Mouse (Mus musculus) lung, postnatal 10 days (tissue): ENCODE results near the gene Adgre4.
"Not testable (repeated sequence)": the region's sequence is repeated elsewhere in the genome, so short reads cannot be mapped to it uniquely, and the experiment has no call there.

Experiments
- DNase-seq: peaks from one replicate; pipeline ENCODE4 v3.0.0; 2021

The Adgre4 gene

GRCm38 (mm10) chr17:55749786-55750185, at the start of gene Adgre4:
Gene Adgre4, plus strand, starts transcription at chr17:55749984.
- no peak for DNase-seq

GRCm38 (mm10) chr17:55702161-55702820, 47.5 kb upstream of the Adgre4 start:
- DNase-seq, result peak; percentile 81

DNA sequence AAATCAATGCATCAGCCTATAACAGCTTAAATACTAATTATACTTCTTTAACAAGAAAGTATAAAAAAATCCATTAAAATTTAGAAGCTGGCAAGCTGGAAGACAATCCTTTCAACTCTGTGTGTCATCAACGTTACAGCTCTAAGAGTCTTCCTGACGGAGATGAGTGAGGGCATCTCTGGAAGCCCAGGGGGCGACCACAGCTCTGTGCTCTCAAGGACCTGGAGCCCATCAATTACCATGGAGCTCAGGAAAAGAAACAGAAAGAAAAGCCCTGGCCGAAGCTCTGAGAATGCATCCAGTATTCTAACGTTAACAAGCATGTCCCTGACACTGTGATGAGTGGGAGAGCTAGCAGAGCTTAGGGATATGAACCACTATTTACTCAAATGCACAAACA, 46.9 kb upstream of the Adgre4 start:
- DNase-seq, result no peak

- peak; percentile 99 for DNase-seq
Observed at GRCm38 (mm10) chr17:55711984-55712811, 37.6 kb upstream of the Adgre4 start, which contains the start of gene Pot1b. Gene Pot1b, minus strand, starts transcription at chr17:55712628.

DNA sequence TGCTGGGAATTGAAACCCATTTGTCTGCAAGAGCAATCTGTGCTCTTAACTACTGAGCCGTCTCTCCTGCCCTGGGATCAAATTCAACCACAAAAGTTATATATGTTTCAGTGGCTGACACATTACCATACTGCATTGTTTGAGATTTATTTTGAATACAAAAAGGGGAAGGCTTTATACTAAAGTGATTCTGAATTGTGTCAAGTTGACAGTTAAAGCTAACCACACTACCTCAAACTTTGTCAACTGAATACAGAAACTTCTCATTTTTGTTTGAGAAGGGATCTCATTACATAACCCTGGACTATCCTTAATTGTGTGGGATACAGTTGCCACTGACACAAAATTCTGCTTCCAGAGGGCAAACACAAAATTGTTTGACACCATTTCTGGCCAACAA, 28.5 kb upstream of the Adgre4 start:
- no peak for DNase-seq

GRCm38 (mm10) chr17:55722250-55722649, 27.5 kb upstream of the Adgre4 start:
- no peak for DNase-seq

- DNase-seq, result no peak
Observed at GRCm38 (mm10) chr17:55726193-55726592, 23.6 kb upstream of the Adgre4 start.

DNA sequence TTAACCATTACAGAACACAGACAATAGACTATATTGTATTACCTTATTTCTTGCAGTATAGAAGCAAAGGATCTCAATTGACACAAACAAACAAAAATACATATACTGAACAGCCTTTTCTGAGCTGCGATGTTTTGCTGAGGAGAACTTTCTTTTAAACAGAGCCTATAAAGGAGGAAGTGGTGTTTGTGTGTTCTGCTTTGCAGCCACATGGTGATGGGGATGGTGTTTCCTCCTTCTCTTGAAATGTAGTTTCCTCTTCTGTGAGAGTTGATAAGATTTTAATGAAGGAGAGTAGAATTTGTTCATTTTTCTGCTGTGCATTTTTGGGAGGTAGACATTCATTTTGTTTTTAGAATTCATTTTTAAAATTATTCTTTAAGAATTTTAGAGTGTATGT, 13.1 kb upstream of the Adgre4 start:
- no peak for DNase-seq

DNA sequence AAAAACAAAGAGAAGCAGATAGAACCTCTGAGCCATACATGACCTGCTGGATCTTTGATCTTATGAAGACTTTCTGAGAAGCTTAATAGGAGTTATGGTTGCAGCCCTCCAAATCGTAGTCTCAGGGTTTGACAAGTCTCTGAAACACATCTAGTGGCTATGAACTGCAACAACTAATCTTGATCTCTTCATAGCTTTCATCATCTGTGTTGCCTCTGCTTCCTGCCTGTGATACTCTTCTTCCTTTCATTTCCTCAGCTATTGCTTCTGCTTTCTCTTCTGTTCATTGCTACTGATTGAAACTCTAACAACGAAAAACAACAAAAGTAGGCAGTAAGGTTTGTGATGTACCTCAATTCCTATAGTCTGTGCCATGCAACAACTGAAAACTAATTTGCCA, 1.4 kb downstream of the Adgre4 start:
- no peak for DNase-seq

- peak; percentile 3 for DNase-seq
Observed at GRCm38 (mm10) chr17:55813642-55814041, 63.9 kb downstream of the Adgre4 start.

- DNase-seq, result no peak
Observed at GRCm38 (mm10) chr17:55816853-55817252, 67.1 kb downstream of the Adgre4 start.

- no peak for DNase-seq
Observed at GRCm38 (mm10) chr17:55821566-55821965, 71.8 kb downstream of the Adgre4 start.

- no peak for DNase-seq
Observed at GRCm38 (mm10) chr17:55843067-55843466, 93.3 kb downstream of the Adgre4 start.

- DNase-seq, result no peak
Observed at GRCm38 (mm10) chr17:55877184-55877583, 127.4 kb downstream of the Adgre4 start.

DNA sequence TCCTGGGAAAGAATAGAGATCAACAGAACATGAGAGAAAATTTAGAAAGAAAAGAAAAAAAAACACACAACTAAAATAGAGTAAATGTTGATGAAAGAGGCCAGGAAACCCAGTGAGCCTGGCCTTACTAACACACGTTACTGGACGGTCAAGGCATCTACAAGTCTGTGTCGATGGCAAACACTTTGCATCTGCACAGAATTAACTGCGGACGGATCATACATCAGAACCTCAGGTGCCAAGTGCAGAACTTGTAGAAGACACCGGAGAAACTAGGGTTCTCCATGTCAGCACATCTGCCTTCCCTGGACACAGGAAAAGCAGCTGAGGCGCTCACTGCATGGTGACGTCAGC, 128.5 kb downstream of the Adgre4 start:
- DNase-seq, result not testable (repeated sequence)

DNA sequence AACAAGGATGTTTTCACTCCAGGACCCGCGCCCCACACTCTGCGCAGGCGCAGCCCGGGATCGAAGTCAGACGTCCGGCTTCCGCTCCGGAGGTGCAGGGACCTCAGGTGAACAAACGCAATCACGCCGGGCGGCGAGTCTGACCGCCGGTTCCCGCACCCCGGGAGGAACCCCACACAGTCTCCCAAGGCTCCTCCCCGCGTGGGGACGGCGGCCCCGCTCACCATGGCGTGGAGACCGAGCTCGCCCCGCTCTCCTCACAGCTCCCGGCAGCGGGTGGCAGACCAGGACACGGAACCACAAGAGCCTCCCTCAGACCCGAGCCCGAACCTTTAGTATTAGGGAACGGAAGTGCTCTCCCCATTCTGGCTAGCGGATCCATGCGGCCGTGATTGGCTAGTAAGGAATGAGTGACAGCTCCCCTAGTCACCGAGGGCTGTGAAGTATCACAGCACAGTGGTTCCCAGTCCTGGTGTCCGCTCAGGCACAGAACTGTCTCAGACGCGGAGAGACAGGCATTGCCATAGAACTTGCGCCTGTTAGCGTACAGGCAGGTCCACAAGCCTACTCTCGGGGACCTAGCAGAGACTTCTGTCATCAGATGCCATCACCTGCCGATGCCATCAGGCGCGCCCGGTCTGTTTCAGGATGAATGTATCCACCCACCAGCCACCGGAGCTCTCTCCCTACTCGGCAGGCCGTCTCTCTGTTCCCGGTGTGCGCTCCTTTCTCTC, 129.0 kb downstream of the Adgre4 start, which contains the start of gene Zfp119a:
Gene Zfp119a, minus strand, starts transcription at position 295 of the 734 bp plus-strand sequence.
- peak; percentile 83 for DNase-seq

DNA sequence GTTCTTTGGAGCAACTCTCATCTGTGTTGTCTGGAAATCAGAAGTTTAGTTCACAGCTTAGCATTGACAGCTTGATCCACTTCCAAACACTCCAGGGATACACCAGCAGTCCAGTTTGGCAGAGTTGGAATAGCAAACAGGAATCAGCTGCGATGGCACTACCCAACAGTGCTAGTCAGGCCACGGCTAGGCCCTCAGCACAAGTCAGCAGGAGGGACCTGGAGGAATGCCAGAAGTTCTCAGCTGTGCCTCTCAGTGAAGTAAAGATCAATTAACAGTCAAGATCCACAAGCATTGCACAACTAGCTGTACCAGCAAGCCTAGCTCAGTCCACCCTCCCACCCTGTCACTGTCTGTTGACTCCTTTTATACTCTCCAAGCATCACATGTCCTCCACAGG, 133.8 kb downstream of the Adgre4 start:
- DNase-seq, result peak; percentile 7

DNA sequence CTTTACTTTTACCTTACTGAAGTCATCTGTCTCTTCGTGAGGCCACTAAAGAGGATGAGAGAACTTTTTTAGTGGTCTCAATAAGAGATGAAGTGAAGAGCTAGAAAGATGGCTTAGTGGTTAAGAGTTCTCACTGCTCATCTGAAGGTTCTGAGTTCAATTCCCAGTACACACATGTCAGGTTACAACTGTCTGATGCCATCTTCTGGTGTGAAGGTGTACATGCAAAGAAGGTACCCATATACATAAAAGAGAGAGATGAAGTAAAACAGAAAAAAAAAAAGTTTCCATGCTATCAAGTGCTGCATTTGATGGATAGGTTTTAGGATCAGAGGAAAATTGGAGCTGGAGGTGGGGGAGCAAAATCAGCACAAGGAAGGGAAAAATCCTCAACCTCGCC, 135.1 kb downstream of the Adgre4 start:
- DNase-seq, result no peak

GRCm38 (mm10) chr17:55892406-55892955, 142.7 kb downstream of the Adgre4 start:
- DNase-seq, result peak; percentile 13

GRCm38 (mm10) chr17:55903087-55903486, 153.3 kb downstream of the Adgre4 start:
- no peak for DNase-seq
